Mouse (Mus musculus) C2C12 (cell line): ENCODE measurements around the gene Lemd1. TPM values are rescaled to one million over a fixed set of nuclear protein-coding genes. Genes with fewer than 3 reads are reported as not detected.
A peak's percentile ranks its signal among the peaks of the same experiment; 100 is the strongest.

Experiments used
- H3K27me3 ChIP-seq: one replicate; pipeline ENCODE4 v1.6.1; 2011; ENCODE audit not compliant: control insufficient read depth, insufficient read depth, insufficient read length
- H3K36me3 ChIP-seq: one replicate; pipeline ENCODE4 v1.6.1; 2011; ENCODE audit not compliant: control insufficient read depth, insufficient read depth
- H3K4me3 ChIP-seq: one replicate; pipeline ENCODE4 v1.5.1; 2011; ENCODE audit warnings: mild to moderate bottlenecking, control low read depth; ENCODE audit not compliant: poor library complexity, insufficient read depth, severe bottlenecking
- H3K79me2 ChIP-seq: one replicate; pipeline ENCODE4 v1.6.1; 2011; ENCODE audit not compliant: control insufficient read depth, insufficient read depth
- H3K79me3 ChIP-seq: one replicate; pipeline ENCODE4 v1.6.1; 2011; ENCODE audit warnings: low read depth, control low read depth
- H3ac ChIP-seq: one replicate; pipeline ENCODE3; 2011; ENCODE audit warnings: low read depth; ENCODE audit not compliant: control insufficient read depth, insufficient read length
- CEBPB ChIP-seq: IDR thresholded peaks from one replicate; pipeline ENCODE4 v1.6.1; 2011; ENCODE audit warnings: low read depth, mild to moderate bottlenecking, control low read depth, moderate library complexity
- CTCF ChIP-seq: IDR thresholded peaks from one replicate; pipeline ENCODE4 v1.5.1; 2011; ENCODE audit not compliant: control insufficient read depth, insufficient read depth, insufficient read length
- FOSL1 ChIP-seq: IDR thresholded peaks from one replicate; pipeline ENCODE4 v1.8.0; 2011; ENCODE audit warnings: mild to moderate bottlenecking, low read length; ENCODE audit not compliant: poor library complexity, insufficient read depth, severe bottlenecking
- MAX ChIP-seq: IDR thresholded peaks from one replicate; pipeline ENCODE4 v1.6.1; 2011; ENCODE audit warnings: mild to moderate bottlenecking, control low read depth
- MYOD1 ChIP-seq: IDR thresholded peaks from one replicate; pipeline ENCODE4 v1.6.1; 2011; ENCODE audit warnings: low read depth; ENCODE audit not compliant: control insufficient read depth, insufficient read length
- MYOG ChIP-seq: IDR thresholded peaks from one replicate; pipeline ENCODE4 v1.6.1; 2011; ENCODE audit not compliant: control insufficient read depth, insufficient read length; ENCODE audit errors: extremely low read depth
- USF1 ChIP-seq: IDR thresholded peaks from one replicate; pipeline ENCODE4 v1.6.1; 2011; ENCODE audit warnings: low read depth, mild to moderate bottlenecking, control low read depth, moderate library complexity
- polyA plus RNA-seq: library from polyadenylated mRNA; unstranded; fragments of >200 nt; fragmentation: generic; extraction: Trizol; gene quantifications from one replicate; pipeline ENCODE4 v1.2.1, GENCODE M21; 2012; ENCODE audit warnings: missing spikeins

The Lemd1 gene
- polyA plus RNA-seq, 1 experiment: 0.14 TPM

DNA sequence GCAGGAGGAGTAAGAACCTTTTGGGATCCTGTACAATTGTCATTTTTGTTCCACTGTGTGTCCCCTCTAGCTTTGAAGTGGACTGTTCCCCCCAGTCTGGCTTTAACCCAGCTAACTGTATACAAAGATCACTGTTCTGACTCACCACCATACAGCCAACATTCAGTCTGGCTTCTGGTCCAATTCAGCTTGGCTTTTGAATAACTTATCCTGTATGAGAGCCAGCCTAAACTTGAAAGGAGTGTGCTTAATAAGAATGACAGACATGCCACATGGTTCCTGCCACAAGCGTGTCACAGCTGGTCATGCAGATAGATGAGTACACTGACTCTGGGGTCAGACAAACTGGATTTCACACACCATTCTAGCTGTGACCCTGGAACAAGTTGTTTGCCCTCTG is 95.5 kb downstream of the Lemd1 start:
- no peak overlapping the region for H3K4me3 ChIP-seq
- peaks cover 51% of the 10 kb centered on the region for H3K79me2 ChIP-seq
- H3ac ChIP-seq: no peak overlapping the region
- H3K27me3 ChIP-seq: no peaks in the 10 kb centered on the region
- peaks cover 20% of the 10 kb centered on the region for H3K79me3 ChIP-seq
- no peak for TF ChIP-seq CTCF
- TF ChIP-seq FOSL1: no peak
- TF ChIP-seq MYOD1: no peak
- TF ChIP-seq MAX: no peak
- TF ChIP-seq MYOG: no peak
- TF ChIP-seq CEBPB: no peak
- TF ChIP-seq USF1: no peak
- H3K36me3 ChIP-seq: peaks cover 18% of the 10 kb centered on the region

DNA sequence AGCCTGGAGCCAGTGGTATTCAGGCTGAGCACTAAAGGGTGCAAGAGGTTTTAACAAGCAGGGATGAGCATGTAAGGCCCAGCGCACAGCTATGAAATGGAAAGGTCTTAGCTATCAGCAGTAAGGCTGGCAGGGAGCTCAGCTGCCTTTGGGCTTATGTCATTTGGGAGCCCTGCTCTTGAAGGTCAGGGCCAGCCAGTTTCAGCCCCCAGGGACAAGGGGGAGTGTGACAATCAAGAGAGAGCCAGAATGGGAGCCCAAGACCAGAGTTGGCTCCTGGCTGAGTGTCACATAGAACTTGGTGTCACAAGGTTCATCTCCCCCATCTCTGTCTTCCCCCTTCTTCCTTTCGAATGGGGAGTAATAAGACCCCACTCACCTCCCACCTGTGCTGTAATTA is 96.2 kb downstream of the Lemd1 start:
- Histone ChIP-seq H3K4me3 (no peak overlapping the region), H3K36me3 (peaks cover 12% of the 10 kb centered on the region), H3ac (no peak overlapping the region), H3K27me3 (no peaks in the 10 kb centered on the region), H3K79me2 (peaks cover 51% of the 10 kb centered on the region), H3K79me3 (peaks cover 20% of the 10 kb centered on the region)
- TF ChIP-seq FOSL1: no peak
- TF ChIP-seq MYOG: no peak

DNA sequence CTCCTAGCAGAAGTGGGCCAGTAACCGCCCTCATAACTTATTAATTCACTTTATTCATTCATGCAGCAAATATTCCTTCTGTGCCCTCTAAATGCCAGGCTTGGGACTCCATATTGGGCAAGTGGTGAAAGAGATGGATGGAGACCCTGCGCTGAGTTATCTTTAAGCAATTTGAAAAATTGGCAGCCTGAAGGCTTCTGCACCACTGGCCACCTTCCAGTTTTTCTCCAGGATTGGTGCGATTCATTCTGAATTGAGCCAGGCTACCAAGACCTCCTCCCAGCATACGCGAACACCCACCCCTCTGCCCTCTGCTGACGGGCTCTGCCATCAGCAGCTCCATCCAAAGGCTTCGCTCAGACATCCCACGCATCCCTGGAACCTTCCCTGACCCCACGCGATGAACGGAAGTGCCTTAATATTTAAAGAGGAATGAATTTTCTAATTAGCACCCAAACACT is 96.8 kb downstream of the Lemd1 start:
- Histone ChIP-seq H3K36me3 (peaks cover 6% of the 10 kb centered on the region), H3K27me3 (no peaks in the 10 kb centered on the region), H3K79me3 (peaks cover 20% of the 10 kb centered on the region), H3ac (no peak overlapping the region), H3K79me2 (peaks cover 51% of the 10 kb centered on the region), H3K4me3 (no peak overlapping the region)
- peak; percentile 58 for TF ChIP-seq CTCF
- no peak for TF ChIP-seq FOSL1

DNA sequence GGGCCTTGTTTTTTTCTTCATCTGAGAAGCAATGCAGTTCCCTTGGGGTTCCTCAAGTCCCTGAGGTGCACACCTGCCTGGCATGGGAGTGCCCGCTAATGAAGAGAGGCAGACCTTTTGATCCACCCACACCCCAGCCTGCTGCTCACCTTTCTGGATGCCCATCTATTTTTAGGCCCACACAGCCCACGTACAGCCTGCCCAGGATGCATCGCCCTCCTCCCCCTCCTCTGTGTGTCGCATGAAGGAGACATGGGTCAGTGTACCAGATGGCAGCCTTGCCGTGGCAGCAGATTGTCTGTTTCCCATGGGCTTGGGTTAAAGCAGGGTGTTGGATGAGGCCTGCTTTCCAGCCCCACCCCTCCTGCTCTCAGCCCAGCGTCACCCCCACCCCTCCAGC is 98.7 kb downstream of the Lemd1 start:
- H3K27me3 ChIP-seq: no peaks in the 10 kb centered on the region
- no peaks in the 10 kb centered on the region for H3K36me3 ChIP-seq
- H3K4me3 ChIP-seq: no peak overlapping the region
- peaks cover 20% of the 10 kb centered on the region for H3K79me3 ChIP-seq
- H3ac ChIP-seq: no peak overlapping the region
- no peak for TF ChIP-seq FOSL1
- no peak for TF ChIP-seq MAX
- no peak for TF ChIP-seq CTCF
- no peak for TF ChIP-seq CEBPB
- no peak for TF ChIP-seq USF1
- no peak for TF ChIP-seq MYOG
- no peak for TF ChIP-seq MYOD1
- peaks cover 51% of the 10 kb centered on the region for H3K79me2 ChIP-seq

DNA sequence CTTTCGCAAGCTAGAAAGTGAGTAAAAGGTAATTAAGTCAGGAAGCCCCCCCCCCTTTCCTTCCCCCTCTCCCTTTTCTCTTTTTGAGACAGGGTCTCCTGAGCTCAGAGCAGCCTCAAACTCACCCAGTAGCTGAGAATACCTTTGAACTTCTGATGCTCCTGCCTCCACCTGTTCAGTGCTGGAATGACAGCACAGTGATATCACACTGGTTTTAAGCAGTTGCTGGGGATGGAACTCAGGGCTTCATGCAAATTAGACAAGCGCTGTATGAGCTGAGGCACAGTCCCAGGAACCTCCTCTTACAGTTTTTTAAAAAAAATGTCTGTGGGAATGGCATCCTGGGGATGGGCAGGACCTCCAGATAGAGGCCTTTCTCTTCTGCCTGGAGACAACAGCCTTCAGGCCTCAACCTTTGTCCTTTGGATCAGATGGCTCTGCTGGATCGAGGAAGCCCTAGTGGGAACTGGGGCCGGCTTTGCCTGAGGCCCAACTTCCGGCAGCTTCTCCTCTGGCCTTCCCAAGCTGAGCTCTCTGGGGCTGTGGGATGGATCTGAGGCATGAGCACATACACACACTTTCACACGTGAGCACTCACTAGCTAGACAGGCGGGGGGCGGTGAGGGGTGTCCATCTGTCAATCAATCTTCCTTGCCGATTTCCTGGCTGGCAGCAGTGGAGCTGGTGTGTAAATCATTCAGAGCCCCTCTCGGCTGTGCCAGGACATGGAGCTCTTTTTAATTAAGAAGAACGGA is 99.9 kb downstream of the Lemd1 start:
- Histone ChIP-seq H3K4me3 (peak overlapping the region; percentile 27), H3K36me3 (no peaks in the 10 kb centered on the region), H3K79me3 (peaks cover 20% of the 10 kb centered on the region), H3K79me2 (peaks cover 51% of the 10 kb centered on the region), H3K27me3 (no peaks in the 10 kb centered on the region), H3ac (peak overlapping the region; percentile 86)
- TF ChIP-seq USF1 (no peak), FOSL1 (no peak), MYOD1 (peak; percentile 57), CEBPB (peak; percentile 19), MAX (no peak), MYOG (no peak), CTCF (no peak)

DNA sequence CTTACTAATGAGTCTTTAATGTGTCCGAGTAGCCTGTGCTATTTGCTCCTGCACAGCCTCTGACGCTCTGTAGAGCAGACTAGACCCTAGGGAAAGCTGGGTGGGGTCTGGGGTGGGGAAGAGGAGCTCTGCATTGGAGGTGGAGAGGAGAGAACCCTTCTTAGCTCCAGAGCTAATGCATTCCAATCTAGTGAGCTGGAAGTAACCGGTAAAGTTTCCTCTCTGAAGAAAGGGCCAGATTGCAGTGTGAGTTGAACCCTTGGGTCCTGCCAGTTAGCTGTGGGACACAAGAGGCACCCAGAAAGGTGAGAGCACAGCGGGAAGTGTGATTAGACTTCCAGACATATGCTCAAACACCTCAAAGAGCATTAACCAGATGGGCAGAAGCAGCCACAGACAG is 100.5 kb downstream of the Lemd1 start:
- H3K36me3 ChIP-seq: no peaks in the 10 kb centered on the region
- no peaks in the 10 kb centered on the region for H3K27me3 ChIP-seq
- no peak for TF ChIP-seq CEBPB
- TF ChIP-seq FOSL1: no peak
- TF ChIP-seq MYOG: no peak
- TF ChIP-seq CTCF: no peak
- peak; percentile 10 for TF ChIP-seq MYOD1
- H3ac ChIP-seq: peak overlapping the region; percentile 75
- peaks cover 44% of the 10 kb centered on the region for H3K79me2 ChIP-seq
- H3K4me3 ChIP-seq: peak overlapping the region; percentile 27
- peaks cover 20% of the 10 kb centered on the region for H3K79me3 ChIP-seq
